Mouse (Mus musculus): ENCODE results near the gene Elmo1. TPM values are rescaled to one million over a fixed set of nuclear protein-coding genes. Genes with fewer than 3 reads are reported as not detected.

Elmo1 gene
- polyA plus RNA-seq, 1 experiment from 2014 or later = 38.3 TPM

DNA sequence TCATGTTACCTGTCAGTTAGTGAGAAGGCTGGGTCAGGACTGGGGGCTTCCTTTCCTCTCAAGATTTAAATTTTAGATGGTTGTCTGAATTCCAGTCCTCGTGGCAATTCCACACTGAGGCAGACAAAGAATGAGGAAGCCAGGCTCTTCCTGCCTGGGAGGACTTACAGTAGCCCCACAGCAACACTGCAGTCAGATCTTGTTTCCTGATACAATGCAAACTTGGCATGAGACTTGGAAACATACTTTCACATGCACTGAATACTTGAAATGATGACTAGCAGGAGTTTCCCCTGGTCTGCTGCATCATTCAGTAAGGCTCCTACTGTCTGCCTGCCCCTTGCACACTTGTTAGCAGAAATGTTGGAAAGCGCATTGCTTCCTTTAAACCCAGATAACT lies 97.3 kb downstream of the Elmo1 start:
- no peak overlapping the region for H3K9ac ChIP-seq (replicated peaks; ENCODE audit: low read length)
- no peaks in the 10 kb centered on the region for H3K9me3 ChIP-seq (ENCODE audit: control insufficient read depth, low read length)
- DNase-seq = no peak
- ATAC-seq (ENCODE audit: low FRiP score, low TSS enrichment) = no peak
- 0 out of 2 replicates have a peak, but pooled peaks cover 4% of the 10 kb centered on the region for H3K4me1 ChIP-seq (ENCODE audit: control insufficient read depth, insufficient read depth, low read length)
- no peak overlapping the region for H3K4me2 ChIP-seq (ENCODE audit: low read length)
- no peak overlapping the region for H3K4me3 ChIP-seq (replicated peaks; ENCODE audit: low read depth, low read length)
- H3K27ac ChIP-seq (replicated peaks; ENCODE audit: low read depth, low read length) = no peak overlapping the region
- H3K36me3 ChIP-seq (ENCODE audit: control insufficient read depth, insufficient read depth, low read length) = no peaks in the 10 kb centered on the region
- no peaks in the 10 kb centered on the region for H3K27me3 ChIP-seq (ENCODE audit: control insufficient read depth, insufficient read depth, low read length)
- 91% methylated on average over 2 of the region's 2 CpGs for WGBS

GRCm38 (mm10) chr13:20192009-20192584 lies 101.7 kb downstream of the Elmo1 start:
- Histone ChIP-seq H3K9ac (replicated peaks; ENCODE audit: low read length) (no peak overlapping the region), H3K4me2 (ENCODE audit: low read length) (no peak overlapping the region), H3K27me3 (ENCODE audit: control insufficient read depth, insufficient read depth, low read length) (no peaks in the 10 kb centered on the region), H3K4me1 (ENCODE audit: control insufficient read depth, insufficient read depth, low read length) (no peaks in the 10 kb centered on the region), H3K4me3 (replicated peaks; ENCODE audit: low read depth, low read length) (no peak overlapping the region), H3K27ac (replicated peaks; ENCODE audit: low read depth, low read length) (no peak overlapping the region), H3K36me3 (ENCODE audit: control insufficient read depth, insufficient read depth, low read length) (no peaks in the 10 kb centered on the region), H3K9me3 (ENCODE audit: control insufficient read depth, low read length) (no peaks in the 10 kb centered on the region)
- 84% methylated on average over 6 of the region's 6 CpGs for WGBS
- ATAC-seq (ENCODE audit: low FRiP score, low TSS enrichment) (no peak), DNase-seq (no peak)

- no peaks in the 10 kb centered on the region for H3K36me3 ChIP-seq (ENCODE audit: control insufficient read depth, insufficient read depth, low read length)
- H3K4me1 ChIP-seq (ENCODE audit: control insufficient read depth, insufficient read depth, low read length) = no peaks in the 10 kb centered on the region
- no peak overlapping the region for H3K4me2 ChIP-seq (ENCODE audit: low read length)
- H3K9ac ChIP-seq (replicated peaks; ENCODE audit: low read length) = no peak overlapping the region
- H3K27me3 ChIP-seq (ENCODE audit: control insufficient read depth, insufficient read depth, low read length) = no peaks in the 10 kb centered on the region
- ATAC-seq (ENCODE audit: low FRiP score, low TSS enrichment) (no peak), DNase-seq (no peak)
- H3K4me3 ChIP-seq (replicated peaks; ENCODE audit: low read depth, low read length) = no peak overlapping the region
- no peak overlapping the region for H3K27ac ChIP-seq (replicated peaks; ENCODE audit: low read depth, low read length)
- no peaks in the 10 kb centered on the region for H3K9me3 ChIP-seq (ENCODE audit: control insufficient read depth, low read length)
- WGBS = 65% methylated on average over 2 of the region's 2 CpGs
These were observed 110.2 kb downstream of the Elmo1 start for GRCm38 (mm10) chr13:20200582-20200981.

GRCm38 (mm10) chr13:20202617-20203016 lies 112.2 kb downstream of the Elmo1 start:
- no peaks in the 10 kb centered on the region for H3K9me3 ChIP-seq (ENCODE audit: control insufficient read depth, low read length)
- 94% methylated on average over 4 of the region's 4 CpGs for WGBS
- H3K36me3 ChIP-seq (ENCODE audit: control insufficient read depth, insufficient read depth, low read length) = no peaks in the 10 kb centered on the region
- H3K4me3 ChIP-seq (replicated peaks; ENCODE audit: low read depth, low read length) = no peak overlapping the region
- H3K27ac ChIP-seq (replicated peaks; ENCODE audit: low read depth, low read length) = no peak overlapping the region
- H3K9ac ChIP-seq (replicated peaks; ENCODE audit: low read length) = no peak overlapping the region
- no peak overlapping the region for H3K4me2 ChIP-seq (ENCODE audit: low read length)
- H3K4me1 ChIP-seq (ENCODE audit: control insufficient read depth, insufficient read depth, low read length) = no peaks in the 10 kb centered on the region
- DNase-seq = no peak
- no peak for ATAC-seq (ENCODE audit: low FRiP score, low TSS enrichment)
- no peaks in the 10 kb centered on the region for H3K27me3 ChIP-seq (ENCODE audit: control insufficient read depth, insufficient read depth, low read length)

DNA sequence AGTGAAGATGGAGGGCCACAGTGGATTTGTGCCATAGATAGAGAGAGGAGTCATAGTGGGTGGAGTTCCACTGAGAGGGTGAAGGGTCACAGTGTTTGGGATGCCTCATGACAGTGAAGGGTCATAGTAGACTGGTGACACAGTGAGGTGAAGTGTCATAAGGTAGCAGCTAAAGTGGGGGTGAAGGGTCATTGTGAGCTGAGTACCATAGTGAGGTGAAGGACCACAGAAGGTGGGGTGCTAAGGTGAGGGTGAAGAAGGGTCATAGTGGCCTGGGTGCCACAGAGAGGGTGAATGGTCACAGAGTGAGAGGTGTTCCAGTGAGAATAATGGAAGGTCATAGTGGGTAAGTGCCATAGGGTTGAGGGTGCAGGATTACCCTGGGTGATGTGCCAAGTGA lies 113.8 kb downstream of the Elmo1 start:
- H3K4me3 ChIP-seq (replicated peaks; ENCODE audit: low read depth, low read length) = no peak overlapping the region
- ATAC-seq (ENCODE audit: low FRiP score, low TSS enrichment) = peak; percentile 43; the same call in 1 of the 2 replicates
- no peak for DNase-seq
- H3K9me3 ChIP-seq (ENCODE audit: control insufficient read depth, low read length) = no peaks in the 10 kb centered on the region
- H3K4me2 ChIP-seq (ENCODE audit: low read length) = no peak overlapping the region
- H3K27me3 ChIP-seq (ENCODE audit: control insufficient read depth, insufficient read depth, low read length) = no peaks in the 10 kb centered on the region
- H3K27ac ChIP-seq (replicated peaks; ENCODE audit: low read depth, low read length) = no peak overlapping the region
- no peaks in the 10 kb centered on the region for H3K36me3 ChIP-seq (ENCODE audit: control insufficient read depth, insufficient read depth, low read length)
- H3K9ac ChIP-seq (replicated peaks; ENCODE audit: low read length) = no peak overlapping the region
- H3K4me1 ChIP-seq (ENCODE audit: control insufficient read depth, insufficient read depth, low read length) = no peaks in the 10 kb centered on the region

DNA sequence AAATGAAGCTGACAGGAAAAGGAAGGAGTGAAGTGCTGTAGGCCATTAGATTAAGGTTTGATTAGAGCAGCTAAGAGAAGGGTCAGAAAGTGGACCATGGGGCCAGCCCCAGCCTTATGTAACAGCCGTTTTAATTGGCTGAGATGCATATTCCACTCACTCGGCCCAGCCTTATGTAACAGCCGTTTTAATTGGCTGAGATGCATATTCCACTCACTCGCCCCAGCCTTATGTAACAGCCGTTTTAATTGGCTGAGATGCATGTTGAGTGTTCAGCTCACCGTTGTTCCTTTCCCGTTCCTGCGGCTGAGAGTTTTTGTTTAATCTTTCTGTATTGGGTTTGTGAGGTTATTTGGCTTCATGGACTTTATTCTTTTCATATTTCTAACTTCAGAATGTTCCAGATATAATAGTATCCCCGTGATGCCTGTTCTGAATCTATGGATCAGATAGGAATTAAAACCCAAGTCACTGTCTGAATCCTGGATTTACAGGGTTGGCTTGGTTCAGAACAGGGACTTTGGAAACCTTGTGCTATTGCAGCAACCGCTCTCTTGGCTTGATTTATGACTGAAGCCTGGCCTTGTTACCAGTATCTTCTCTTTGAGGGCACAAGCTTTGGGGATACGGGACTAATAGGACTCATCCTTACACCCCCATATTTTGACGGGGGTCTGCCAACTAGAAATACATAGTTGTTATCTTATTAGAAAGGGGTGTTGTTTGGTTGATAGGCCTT lies 114.8 kb downstream of the Elmo1 start:
- H3K9me3 ChIP-seq (ENCODE audit: control insufficient read depth, low read length) = no peaks in the 10 kb centered on the region
- ATAC-seq (ENCODE audit: low FRiP score, low TSS enrichment) (no peak), DNase-seq (no peak)
- H3K4me1 ChIP-seq (ENCODE audit: control insufficient read depth, insufficient read depth, low read length) = no peaks in the 10 kb centered on the region
- H3K4me2 ChIP-seq (ENCODE audit: low read length) = no peak overlapping the region
- H3K27ac ChIP-seq (replicated peaks; ENCODE audit: low read depth, low read length) = no peak overlapping the region
- 92% methylated on average over 12 of the region's 12 CpGs for WGBS
- H3K36me3 ChIP-seq (ENCODE audit: control insufficient read depth, insufficient read depth, low read length) = no peaks in the 10 kb centered on the region
- H3K4me3 ChIP-seq (replicated peaks; ENCODE audit: low read depth, low read length) = no peak overlapping the region
- no peaks in the 10 kb centered on the region for H3K27me3 ChIP-seq (ENCODE audit: control insufficient read depth, insufficient read depth, low read length)
- H3K9ac ChIP-seq (replicated peaks; ENCODE audit: low read length) = no peak overlapping the region

- no peak for ATAC-seq (ENCODE audit: low FRiP score, low TSS enrichment)
- Histone ChIP-seq H3K27me3 (ENCODE audit: control insufficient read depth, insufficient read depth, low read length) (no peaks in the 10 kb centered on the region), H3K4me3 (replicated peaks; ENCODE audit: low read depth, low read length) (no peak overlapping the region), H3K4me1 (ENCODE audit: control insufficient read depth, insufficient read depth, low read length) (no peaks in the 10 kb centered on the region), H3K9me3 (ENCODE audit: control insufficient read depth, low read length) (no peaks in the 10 kb centered on the region), H3K4me2 (ENCODE audit: low read length) (no peak overlapping the region), H3K36me3 (ENCODE audit: control insufficient read depth, insufficient read depth, low read length) (no peaks in the 10 kb centered on the region), H3K27ac (replicated peaks; ENCODE audit: low read depth, low read length) (no peak overlapping the region), H3K9ac (replicated peaks; ENCODE audit: low read length) (no peak overlapping the region)
- DNase-seq = no peak
- WGBS = 91% methylated on average over 2 of the region's 2 CpGs
These were observed 115.3 kb downstream of the Elmo1 start for GRCm38 (mm10) chr13:20205746-20206145.

- no peak for DNase-seq
- no peaks in the 10 kb centered on the region for H3K9me3 ChIP-seq (ENCODE audit: control insufficient read depth, low read length)
- no peak overlapping the region for H3K9ac ChIP-seq (replicated peaks; ENCODE audit: low read length)
- no peaks in the 10 kb centered on the region for H3K36me3 ChIP-seq (ENCODE audit: control insufficient read depth, insufficient read depth, low read length)
- H3K4me1 ChIP-seq (ENCODE audit: control insufficient read depth, insufficient read depth, low read length) = no peaks in the 10 kb centered on the region
- H3K4me3 ChIP-seq (replicated peaks; ENCODE audit: low read depth, low read length) = no peak overlapping the region
- H3K27me3 ChIP-seq (ENCODE audit: control insufficient read depth, insufficient read depth, low read length) = no peaks in the 10 kb centered on the region
- no peak overlapping the region for H3K4me2 ChIP-seq (ENCODE audit: low read length)
- no peak overlapping the region for H3K27ac ChIP-seq (replicated peaks; ENCODE audit: low read depth, low read length)
- 72% methylated on average over 5 of the region's 5 CpGs for WGBS
- ATAC-seq (ENCODE audit: low FRiP score, low TSS enrichment) = no peak
These were observed 116.7 kb downstream of the Elmo1 start for GRCm38 (mm10) chr13:20207126-20207525.
